Mouse (Mus musculus) lung, adult 2 months (tissue): ENCODE measurements around the gene Arhgef16.

Experiments used
- CTCF ChIP-seq: fragments of 200-500 bp; IDR thresholded peaks from 2 replicates; pipeline ENCODE4 v1.5.1; 2011; ENCODE audit warnings: mild to moderate bottlenecking, low read length, control low read depth; ENCODE audit not compliant: insufficient read depth
- POLR2A ChIP-seq: fragments of 200-500 bp; IDR thresholded peaks from 2 replicates; pipeline ENCODE4 v1.6.1; 2011; ENCODE audit warnings: low read depth, mild to moderate bottlenecking, control low read depth, low read length, borderline replicate concordance; ENCODE audit errors: extremely low read depth

DNA sequence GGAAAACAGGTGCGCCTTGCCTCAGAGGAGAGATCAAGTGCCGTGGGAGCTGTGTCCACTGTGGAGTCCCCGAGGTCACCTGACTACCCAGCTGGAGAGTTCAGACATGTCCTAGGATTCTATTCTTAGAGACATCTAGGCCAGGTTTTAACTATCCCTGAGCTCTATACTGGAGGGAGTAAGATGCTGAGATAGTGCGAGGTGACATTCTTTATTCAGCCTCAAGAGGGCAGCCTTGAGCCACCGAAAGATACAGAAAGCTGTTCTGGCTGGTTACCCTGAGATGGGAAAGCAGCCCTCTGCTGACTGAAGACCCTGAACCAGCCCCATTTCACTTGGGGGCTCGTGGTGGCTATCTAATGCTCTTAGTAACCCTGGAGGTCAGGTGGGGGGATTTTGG, 27.4 kb upstream of the Arhgef16 start:
- no peak for TF ChIP-seq POLR2A
- TF ChIP-seq CTCF, result peak; percentile 65
